8 mouse cellular contexts compared by ENCODE assay signal in genomic region chr15:91301366-91301765, GRCm38 (mm10).
DNase-seq lines count a peak whose midpoint lies in the region; ATAC-seq and TF ChIP-seq lines count a peak whose summit lies in the region.

No protein-coding gene starts in this region.

- no peaks in the 10 kb centered on the region for H3K9me3 ChIP-seq in E14TG2a.4 (ENCODE audit: low read length)
- H3K9me3 ChIP-seq in embryonic facial prominence, embryonic 11.5 days (replicated peaks; ENCODE audit: control insufficient read depth, low read length), result no peaks in the 10 kb centered on the region

- H3K4me1 ChIP-seq in E14TG2a.4 (replicated peaks; ENCODE audit: low read depth, low read length), result no peaks in the 10 kb centered on the region
- no peaks in the 10 kb centered on the region for H3K4me1 ChIP-seq in embryonic facial prominence, embryonic 11.5 days (ENCODE audit: control insufficient read depth, insufficient read depth, low read length)

- no peaks in the 10 kb centered on the region for H3K36me3 ChIP-seq in E14TG2a.4 (ENCODE audit: insufficient read depth, low read length)
- H3K36me3 ChIP-seq in embryonic facial prominence, embryonic 11.5 days (replicated peaks; ENCODE audit: control insufficient read depth, insufficient read depth, low read depth, low read length), result no peaks in the 10 kb centered on the region

- TF ChIP-seq CTCF in E14TG2a.4 (conservative IDR thresholded peaks at IDR 0.05; ENCODE audit: low read length), result peak; percentile 87

- DNase-seq in adrenal gland, postnatal 25 days, result peak; percentile 88
- DNase-seq in embryonic facial prominence, embryonic 11.5 days (ENCODE audit: low spot score), result peak; percentile 90
- DNase-seq in heart, adult 9 months (ENCODE audit: low spot score in 2 of 2), result peak; percentile 43 to 86
- DNase-seq in kidney, postnatal 4 days, result peak; percentile 95 to 97
- peak; percentile 79 to 83 for DNase-seq in lung, adult 18-20 months
- peak; percentile 60 for DNase-seq in retina, postnatal 7 days (ENCODE audit: low read depth, low spot score)
- DNase-seq in urinary bladder, postnatal 10 days (ENCODE audit: low spot score), result peak; percentile 72

- no peak overlapping the region for H3K4me3 ChIP-seq in E14TG2a.4 (replicated peaks; ENCODE audit: low read length)
- H3K4me3 ChIP-seq in embryonic facial prominence, embryonic 11.5 days (ENCODE audit: low read depth, low read length), result no peak overlapping the region

- no peak overlapping the region for H3K4me2 ChIP-seq in embryonic facial prominence, embryonic 11.5 days (ENCODE audit: low read depth, low read length)

- H3K9ac ChIP-seq in embryonic facial prominence, embryonic 11.5 days (replicated peaks; ENCODE audit: low read length), result no peak overlapping the region

- no peak overlapping the region for H3K27ac ChIP-seq in embryonic facial prominence, embryonic 11.5 days (replicated peaks; ENCODE audit: low read depth, low read length)

- 9% methylated on average over 3 of the region's 3 CpGs for WGBS in embryonic facial prominence, embryonic 11.5 days

- ATAC-seq in embryonic facial prominence, embryonic 11.5 days (replicated peaks; ENCODE audit: insufficient number of reproducible peaks, low FRiP score, low TSS enrichment, low read depth), result no peak

- H3K27me3 ChIP-seq in E14TG2a.4 (ENCODE audit: insufficient read depth, low read length), result no peaks in the 10 kb centered on the region
- H3K27me3 ChIP-seq in embryonic facial prominence, embryonic 11.5 days (ENCODE audit: control insufficient read depth, insufficient read depth, low read length), result no peaks in the 10 kb centered on the region
